Mouse (Mus musculus) ES-Bruce4 (cell line): ENCODE measurements at regions not wholly inside any gene's neighbourhood (a gene's known extent, or its start where the extent isn't known, plus 50 kb on each side); places are given as distances from the start of the nearest gene placed in this dataset.

Experiments used
- H3K27ac ChIP-seq: 2 replicates; pipeline ENCODE4 v1.5.1; 2012; ENCODE audit warnings: low read length, inconsistent platforms; ENCODE audit not compliant: insufficient read depth
- H3K27me3 ChIP-seq: 2 replicates; pipeline ENCODE4 v1.6.1; 2012; ENCODE audit warnings: mild to moderate bottlenecking, low read length, inconsistent platforms; ENCODE audit not compliant: control insufficient read depth, poor library complexity, insufficient read depth, severe bottlenecking
- H3K36me3 ChIP-seq: 2 replicates; pipeline ENCODE4 v1.6.1; 2012; ENCODE audit warnings: inconsistent platforms, mild to moderate bottlenecking, low read length, moderate library complexity; ENCODE audit not compliant: control insufficient read depth, poor library complexity, insufficient read depth, severe bottlenecking
- H3K4me1 ChIP-seq: one replicate; pipeline ENCODE4 v1.8.1; 2011; ENCODE audit warnings: low read length; ENCODE audit not compliant: control insufficient read depth, insufficient read depth
- H3K4me3 ChIP-seq: 2 replicates; pipeline ENCODE4 v1.5.1; 2011; ENCODE audit warnings: low read depth, mild to moderate bottlenecking, low read length
- H3K9ac ChIP-seq: 2 replicates; pipeline ENCODE4 v1.6.1; 2012; ENCODE audit warnings: low read depth, mild to moderate bottlenecking, inconsistent platforms; ENCODE audit not compliant: poor library complexity, severe bottlenecking
- H3K9me3 ChIP-seq: replicated peaks from 2 replicates; pipeline ENCODE4 v1.6.1; 2012; ENCODE audit warnings: mild to moderate bottlenecking, low read length, inconsistent platforms; ENCODE audit not compliant: control insufficient read depth, poor library complexity, insufficient read depth, severe bottlenecking
- CTCF ChIP-seq: IDR thresholded peaks from one replicate; pipeline ENCODE4 v1.8.1; 2011; ENCODE audit warnings: low read depth, low read length
- EP300 ChIP-seq: IDR thresholded peaks from 2 replicates; pipeline ENCODE4 v1.6.1; 2011; ENCODE audit warnings: low read depth, low read length; ENCODE audit not compliant: insufficient read depth
- POLR2A ChIP-seq: IDR thresholded peaks from one replicate; pipeline ENCODE4 v1.8.1; 2011; ENCODE audit warnings: low read length; ENCODE audit not compliant: insufficient read depth

- H3K9ac ChIP-seq, result no peak overlapping the region
- no peaks in the 10 kb centered on the region for H3K27me3 ChIP-seq
Observed at GRCm38 (mm10) chr2:124959431-124959830, 108.5 kb upstream of the Slc24a5 start.

GRCm38 (mm10) chr2:124971826-124972749, 95.8 kb upstream of the Slc24a5 start:
- Histone ChIP-seq H3K4me1 (no peaks in the 10 kb centered on the region), H3K9me3 (no peaks in the 10 kb centered on the region), H3K4me3 (no peak overlapping the region), H3K36me3 (no peaks in the 10 kb centered on the region), H3K9ac (no peak overlapping the region), H3K27ac (no peak overlapping the region), H3K27me3 (no peaks in the 10 kb centered on the region)
- no peak for TF ChIP-seq EP300
- TF ChIP-seq CTCF, result no peak
- no peak for TF ChIP-seq POLR2A

More at GRCm38 (mm10) chr2:124959431-124959830, 108.5 kb upstream of the Slc24a5 start:
- Histone ChIP-seq H3K4me3 (no peak overlapping the region), H3K36me3 (no peaks in the 10 kb centered on the region), H3K4me1 (no peaks in the 10 kb centered on the region), H3K27ac (no peak overlapping the region), H3K9me3 (no peaks in the 10 kb centered on the region)
- TF ChIP-seq EP300, result no peak

DNA sequence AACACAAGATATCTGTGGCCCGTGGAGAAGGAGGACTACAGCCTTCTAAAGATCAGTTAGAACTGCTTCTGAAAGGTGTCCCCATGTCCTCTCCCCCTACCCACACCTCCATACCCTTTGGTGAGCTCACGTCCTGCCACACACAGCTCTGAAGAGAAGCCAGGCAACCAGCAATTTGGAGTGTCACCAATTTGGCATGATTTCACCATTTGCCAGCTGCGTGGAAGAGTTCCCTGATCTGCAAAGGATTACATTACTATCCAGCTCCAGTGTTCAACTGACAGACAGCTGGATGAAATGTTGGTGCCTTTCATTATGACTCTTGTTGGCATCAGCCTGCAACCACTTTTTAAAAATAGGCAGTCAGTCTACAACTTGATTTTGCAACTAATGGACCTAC, 92.8 kb upstream of the Slc24a5 start:
- Histone ChIP-seq H3K9ac (no peak overlapping the region), H3K27ac (no peak overlapping the region), H3K27me3 (no peaks in the 10 kb centered on the region), H3K4me1 (no peaks in the 10 kb centered on the region), H3K36me3 (no peaks in the 10 kb centered on the region), H3K9me3 (no peaks in the 10 kb centered on the region), H3K4me3 (no peak overlapping the region)
- no peak for TF ChIP-seq POLR2A
- no peak for TF ChIP-seq CTCF
- TF ChIP-seq EP300, result no peak

- Histone ChIP-seq H3K4me1 (no peaks in the 10 kb centered on the region), H3K4me3 (no peak overlapping the region), H3K27me3 (no peaks in the 10 kb centered on the region), H3K9me3 (no peaks in the 10 kb centered on the region), H3K9ac (no peak overlapping the region), H3K27ac (no peak overlapping the region), H3K36me3 (no peaks in the 10 kb centered on the region)
- TF ChIP-seq CTCF, result no peak
Observed at GRCm38 (mm10) chr2:124990976-124991375, 76.9 kb upstream of the Slc24a5 start.

DNA sequence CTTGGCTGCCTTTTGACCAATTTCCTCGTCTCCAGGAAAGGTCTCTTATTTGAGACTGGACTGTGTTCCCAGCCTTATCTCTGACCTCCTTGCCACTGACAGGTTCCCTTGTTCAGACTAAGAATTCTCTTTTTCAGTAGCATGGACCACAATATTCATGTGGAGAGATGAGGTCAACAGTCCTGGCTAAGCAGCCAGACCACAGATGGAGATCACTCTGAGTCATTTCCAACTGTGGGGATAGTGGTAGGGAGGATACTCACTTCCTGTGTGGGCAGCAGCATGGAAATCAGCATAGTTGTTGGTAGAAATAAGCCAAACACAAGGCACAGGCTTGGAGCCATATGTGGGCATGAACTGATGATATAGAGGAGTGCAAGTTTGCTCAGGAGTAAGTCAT, 52.9 kb upstream of the Slc24a5 start:
- H3K9ac ChIP-seq, result no peak overlapping the region
- H3K27ac ChIP-seq, result no peak overlapping the region
- H3K9me3 ChIP-seq, result no peaks in the 10 kb centered on the region; the same call in 1 of the 2 replicates
- no peaks in the 10 kb centered on the region for H3K4me1 ChIP-seq
- no peaks in the 10 kb centered on the region for H3K36me3 ChIP-seq
- H3K4me3 ChIP-seq, result no peak overlapping the region
- no peaks in the 10 kb centered on the region for H3K27me3 ChIP-seq
- TF ChIP-seq POLR2A (no peak), EP300 (no peak), CTCF (no peak)

DNA sequence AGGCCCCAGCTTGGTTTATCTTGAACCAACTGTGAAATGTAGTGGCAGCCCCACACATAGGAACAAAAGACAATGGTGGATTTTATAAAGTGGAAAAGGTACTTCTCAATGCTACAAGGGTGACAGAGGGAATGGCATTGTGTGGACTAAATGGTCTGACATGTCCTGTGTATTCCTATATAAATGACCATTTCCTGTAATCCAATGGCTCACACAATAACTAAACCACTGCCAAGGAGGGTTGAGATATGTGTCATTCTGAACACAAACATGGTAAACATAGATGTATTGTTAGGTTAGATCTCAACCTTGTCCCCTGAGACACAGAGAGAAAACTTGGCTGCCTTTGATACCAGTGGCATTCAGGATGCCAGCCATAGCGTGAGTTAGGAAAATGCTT, 51.0 kb upstream of the Slc24a5 start:
- no peaks in the 10 kb centered on the region for H3K27me3 ChIP-seq
- no peak overlapping the region for H3K4me3 ChIP-seq
- no peak overlapping the region for H3K9ac ChIP-seq
- no peak overlapping the region for H3K27ac ChIP-seq
- no peaks in the 10 kb centered on the region for H3K36me3 ChIP-seq
- no peak for TF ChIP-seq CTCF
- TF ChIP-seq POLR2A, result no peak
- TF ChIP-seq EP300, result no peak
- no peaks in the 10 kb centered on the region; the same call in 1 of the 2 replicates for H3K9me3 ChIP-seq
- H3K4me1 ChIP-seq, result no peaks in the 10 kb centered on the region
